Mouse (Mus musculus): ENCODE results near the gene Coa3. TPM values are rescaled to one million over a fixed set of nuclear protein-coding genes. Genes with fewer than 3 reads are reported as not detected.
A peak's percentile ranks its signal among the peaks of the same experiment; 100 is the strongest.

The Coa3 gene
- total and polyA plus RNA-seq, 3 experiments, result 117 to 285 (median 177) TPM

- Histone ChIP-seq H3K4me3 (replicated peaks in 1 of 3; ENCODE audit: low read depth in 2 of 3, low read length in 2 of 3, poor library complexity in 1 of 3) (no peak overlapping the region), H3K9me3 (replicated peaks; ENCODE audit: low read length) (peaks cover 2% of the 10 kb centered on the region), H3K9ac (ENCODE audit: insufficient read depth, low read depth) (no peak overlapping the region), H3K27me3 (replicated peaks) (peaks cover 30% of the 10 kb centered on the region), H3K36me3 (replicated peaks in 1 of 2; ENCODE audit: control insufficient read depth in 1 of 2, insufficient read depth in 1 of 2, low read length in 1 of 2) (no peaks in the 10 kb centered on the region), H3K27ac (ENCODE audit: insufficient read depth, low read depth) (no peak overlapping the region), H3K4me1 (ENCODE audit: control insufficient read depth in 1 of 2, insufficient read depth in 2 of 2) (peaks cover 3 to 21% of the 10 kb centered on the region in 2 experiments; a peak in 2 of 4 replicates), H3K79me2 (replicated peaks; ENCODE audit: control insufficient read depth, extremely low read depth, insufficient read depth, poor library complexity, severe bottlenecking) (no peaks in the 10 kb centered on the region), H3K4me2 (ENCODE audit: insufficient read depth, low read depth, poor library complexity, severe bottlenecking) (peak overlapping the region; percentile 53; the same call in 1 of the 2 replicates)
- in situ Hi-C loops (cut with MboI; ENCODE audit: low pct_ligation_motif_present, low pct_unique_long_range_greater_than_20kb, low sequenced_read_pairs) (no loop called here), dilution Hi-C loops (cut with MboI; ENCODE audit: extremely low pct_ligation_motif_present, extremely low pct_unique_long_range_greater_than_20kb, low sequenced_read_pairs) (no loop called here)
- no peak for TF ChIP-seq TBP (conservative IDR thresholded peaks at IDR 0.05; ENCODE audit: low read depth, low read length)
- DNase-seq (ENCODE audit: extremely low read depth), result no peak
Measured at GRCm38 (mm10) chr11:101230991-101231871, 47.7 kb downstream of the Coa3 start.

- dilution Hi-C loops (cut with MboI; ENCODE audit: extremely low pct_ligation_motif_present, extremely low pct_unique_long_range_greater_than_20kb, low sequenced_read_pairs), result no loop called here
- peaks cover 30% of the 10 kb centered on the region for H3K27me3 ChIP-seq (replicated peaks)
- no peak for TF ChIP-seq E2F4 (IDR thresholded peaks at IDR 0.05; ENCODE audit: insufficient replicate concordance, low read depth, low read length)
- no peak for TF ChIP-seq MAZ (IDR thresholded peaks at IDR 0.05; ENCODE audit: low read depth, low read length)
- TF ChIP-seq MXI1 (IDR thresholded peaks at IDR 0.05; ENCODE audit: low read depth, low read length), result no peak
- TF ChIP-seq EP300 (IDR thresholded peaks at IDR 0.05; ENCODE audit: low read length), result no peak
- TF ChIP-seq KAT2A (IDR thresholded peaks at IDR 0.05; ENCODE audit: insufficient replicate concordance, low read length), result no peak
- TF ChIP-seq ZC3H11A (IDR thresholded peaks at IDR 0.05; ENCODE audit: low read depth, low read length), result no peak
- no peak for TF ChIP-seq MAFK (IDR thresholded peaks at IDR 0.05; ENCODE audit: insufficient replicate concordance, low read length)
- no peak for TF ChIP-seq USF2 (conservative IDR thresholded peaks at IDR 0.05; ENCODE audit: low read depth, low read length)
- TF ChIP-seq SIN3A (IDR thresholded peaks at IDR 0.05; ENCODE audit: low read length), result no peak
- TF ChIP-seq TCF12 (IDR thresholded peaks at IDR 0.05; ENCODE audit: low read depth, low read length), result no peak
- TF ChIP-seq NELFE (IDR thresholded peaks at IDR 0.05; ENCODE audit: low read depth, low read length), result no peak
- no peak for TF ChIP-seq JUN (IDR thresholded peaks at IDR 0.05; ENCODE audit: insufficient read depth, low read depth, low read length)
- no peak for TF ChIP-seq CHD1 (IDR thresholded peaks at IDR 0.05; ENCODE audit: low read depth, low read length)
- no peak for TF ChIP-seq ELF1 (IDR thresholded peaks at IDR 0.05; ENCODE audit: low read depth, low read length)
- no peak for TF ChIP-seq PAX5 (IDR thresholded peaks at IDR 0.05; ENCODE audit: low read length)
- TF ChIP-seq MYC (IDR thresholded peaks at IDR 0.05; ENCODE audit: low read depth, low read length), result no peak
- no peak for TF ChIP-seq USF1 (IDR thresholded peaks at IDR 0.05; ENCODE audit: low read depth, low read length)
- no peak for TF ChIP-seq JUND (conservative IDR thresholded peaks at IDR 0.05; ENCODE audit: low read depth, low read length)
- no peak for TF ChIP-seq CTCF (conservative IDR thresholded peaks at IDR 0.05 in 1 of 2, IDR thresholded peaks at IDR 0.05 in 1 of 2; ENCODE audit: low read depth in 2 of 2, low read length in 2 of 2)
- TF ChIP-seq GABPA (IDR thresholded peaks at IDR 0.05; ENCODE audit: insufficient replicate concordance, low read depth, low read length), result no peak
- no peaks in the 10 kb centered on the region for H3K36me3 ChIP-seq (replicated peaks in 1 of 2; ENCODE audit: control insufficient read depth in 1 of 2, insufficient read depth in 1 of 2, low read length in 1 of 2)
- H3K9me3 ChIP-seq (replicated peaks; ENCODE audit: low read length), result peaks cover 2% of the 10 kb centered on the region
- H3K4me3 ChIP-seq (replicated peaks in 1 of 3; ENCODE audit: low read depth in 2 of 3, low read length in 2 of 3, poor library complexity in 1 of 3), result no peak overlapping the region
- in situ Hi-C loops (cut with MboI; ENCODE audit: low pct_ligation_motif_present, low pct_unique_long_range_greater_than_20kb, low sequenced_read_pairs), result no loop called here
- no peaks in the 10 kb centered on the region for H3K79me2 ChIP-seq (replicated peaks; ENCODE audit: control insufficient read depth, extremely low read depth, insufficient read depth, poor library complexity, severe bottlenecking)
- H3K4me1 ChIP-seq (ENCODE audit: control insufficient read depth in 1 of 2, insufficient read depth in 2 of 2), result peaks cover 3 to 21% of the 10 kb centered on the region in 2 experiments; a peak in 2 of 4 replicates
- no peak overlapping the region for H3K27ac ChIP-seq (ENCODE audit: insufficient read depth, low read depth)
- H3K9ac ChIP-seq (ENCODE audit: insufficient read depth, low read depth), result no peak overlapping the region
- H3K4me2 ChIP-seq (ENCODE audit: insufficient read depth, low read depth, poor library complexity, severe bottlenecking), result no peak overlapping the region
- DNase-seq (ENCODE audit: extremely low read depth), result no peak
Measured at GRCm38 (mm10) chr11:101230526-101230925, 48.4 kb downstream of the Coa3 start.
